Mouse (Mus musculus): Measurements from ENCODE around the gene Ghdc. TPM values are rescaled to one million over a fixed set of nuclear protein-coding genes. Genes with fewer than 3 reads are reported as not detected.

Gene Ghdc
- polyA plus RNA-seq, 1 experiment from 2014 or later = 3.8 TPM

DNA sequence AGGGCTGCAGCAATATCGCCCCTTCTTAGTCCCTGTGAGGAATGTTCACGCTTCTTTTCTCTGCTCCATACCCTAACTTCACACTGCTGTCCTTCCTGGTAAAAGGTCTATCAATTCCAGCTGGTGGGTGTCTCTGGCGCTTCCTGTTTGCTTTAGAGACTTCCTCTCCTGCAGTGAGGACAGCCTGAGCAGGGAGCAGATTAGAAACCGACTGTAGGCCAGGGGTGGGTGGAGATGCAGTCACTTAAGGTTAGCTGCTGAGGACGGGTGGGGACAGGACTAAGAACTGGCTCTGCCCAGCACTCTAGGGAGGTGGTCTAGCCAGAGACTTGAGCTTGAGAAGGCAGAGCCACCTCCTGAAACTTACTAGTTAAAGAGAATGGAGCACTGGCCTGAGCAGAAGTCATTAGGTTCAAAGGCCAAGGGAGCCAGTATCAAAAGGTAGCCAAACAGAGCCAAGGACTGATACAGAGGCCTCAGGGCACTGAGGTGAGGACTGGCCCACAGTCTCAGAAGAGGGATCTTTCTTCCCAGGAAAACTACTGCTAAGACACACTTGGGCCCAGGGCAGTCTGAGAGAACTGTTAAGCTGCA is 45.7 kb downstream of the Ghdc start:
- H3K4me3 ChIP-seq (ENCODE audit: low read depth, low read length) = no peak overlapping the region
- peaks cover 2% of the 10 kb centered on the region; the same call in 1 of the 2 replicates for H3K36me3 ChIP-seq (ENCODE audit: control insufficient read depth, insufficient read depth, low read length)
- no peaks in the 10 kb centered on the region for H3K27me3 ChIP-seq (ENCODE audit: control insufficient read depth, insufficient read depth, low read length)
- H3K9me3 ChIP-seq (replicated peaks; ENCODE audit: control insufficient read depth, low read length) = no peaks in the 10 kb centered on the region
- ATAC-seq (replicated peaks; ENCODE audit: insufficient number of reproducible peaks, low FRiP score, low TSS enrichment) = 0 out of 2 replicates have a peak, but pooled peaks have one; percentile 40
- no peak overlapping the region; the same call in 1 of the 2 replicates for H3K4me2 ChIP-seq
- H3K27ac ChIP-seq (ENCODE audit: low read depth, low read length) = peak overlapping the region; percentile 57
- no peak overlapping the region for H3K9ac ChIP-seq (ENCODE audit: low read depth, low read length)
- H3K4me1 ChIP-seq (ENCODE audit: control insufficient read depth, insufficient read depth, low read length) = peaks cover 40% of the 10 kb centered on the region
- 26% methylated on average over 5 of the region's 5 CpGs for WGBS (ENCODE audit: insufficient replicate concordance)

- H3K27me3 ChIP-seq (ENCODE audit: control insufficient read depth, insufficient read depth, low read length) = no peaks in the 10 kb centered on the region
- H3K4me1 ChIP-seq (ENCODE audit: control insufficient read depth, insufficient read depth, low read length) = peaks cover 45% of the 10 kb centered on the region
- peak overlapping the region; percentile 86 for H3K27ac ChIP-seq (ENCODE audit: low read depth, low read length)
- no peak for ATAC-seq (replicated peaks; ENCODE audit: insufficient number of reproducible peaks, low FRiP score, low TSS enrichment)
- 0 out of 2 replicates have a peak overlapping the region, but pooled peaks have one; percentile 46 for H3K9ac ChIP-seq (ENCODE audit: low read depth, low read length)
- no peaks in the 10 kb centered on the region for H3K9me3 ChIP-seq (replicated peaks; ENCODE audit: control insufficient read depth, low read length)
- H3K4me2 ChIP-seq = peak overlapping the region; percentile 16; the same call in 1 of the 2 replicates
- no peak overlapping the region for H3K4me3 ChIP-seq (ENCODE audit: low read depth, low read length)
- 52% methylated on average over 2 of the region's 2 CpGs for WGBS (ENCODE audit: insufficient replicate concordance)
- H3K36me3 ChIP-seq (ENCODE audit: control insufficient read depth, insufficient read depth, low read length) = peaks cover 7% of the 10 kb centered on the region
Measured at GRCm38 (mm10) chr11:100722493-100723028, 48.2 kb downstream of the Ghdc start.

DNA sequence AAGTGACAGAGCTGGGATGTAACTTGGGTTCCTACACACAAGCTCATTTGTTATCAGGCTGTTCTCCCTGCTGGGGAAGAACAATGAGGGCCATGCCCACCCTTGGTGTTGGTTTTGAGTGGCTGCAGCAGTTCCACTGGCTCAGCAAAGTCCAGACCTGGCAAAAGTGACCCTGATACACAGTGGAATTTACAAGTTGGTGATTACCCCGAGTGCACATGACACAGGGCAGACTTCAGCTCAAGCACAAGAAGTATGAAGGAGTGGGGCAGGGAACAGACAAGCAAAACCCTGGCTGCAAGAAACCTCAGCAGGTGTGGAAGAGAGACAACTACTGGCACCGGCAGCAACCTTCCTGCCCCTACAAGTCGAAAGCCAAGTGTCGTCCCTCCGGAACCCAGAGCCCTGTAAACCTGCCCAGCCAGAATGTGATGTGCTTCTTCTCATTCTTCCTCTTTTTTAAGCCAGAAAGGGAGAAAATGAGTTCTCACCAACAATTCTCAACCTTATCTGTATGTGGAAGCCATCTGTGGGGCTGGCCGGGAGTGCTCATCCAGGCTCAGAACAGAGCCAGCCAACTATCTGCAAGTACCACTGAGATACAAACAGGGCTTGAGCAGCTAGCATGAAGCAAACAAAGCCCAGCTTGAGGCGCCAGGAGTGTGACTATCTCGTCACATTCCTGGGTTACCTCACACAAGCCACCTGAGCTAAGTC is 48.8 kb downstream of the Ghdc start:
- H3K27ac ChIP-seq (ENCODE audit: low read depth, low read length) = peak overlapping the region; percentile 86
- no peak overlapping the region for H3K4me3 ChIP-seq (ENCODE audit: low read depth, low read length)
- H3K9me3 ChIP-seq (replicated peaks; ENCODE audit: control insufficient read depth, low read length) = no peaks in the 10 kb centered on the region
- H3K36me3 ChIP-seq (ENCODE audit: control insufficient read depth, insufficient read depth, low read length) = peaks cover 8% of the 10 kb centered on the region
- H3K27me3 ChIP-seq (ENCODE audit: control insufficient read depth, insufficient read depth, low read length) = no peaks in the 10 kb centered on the region
- peak overlapping the region; percentile 16; the same call in 1 of the 2 replicates for H3K4me2 ChIP-seq
- 40% methylated on average over 8 of the region's 8 CpGs for WGBS (ENCODE audit: insufficient replicate concordance)
- no peak for ATAC-seq (replicated peaks; ENCODE audit: insufficient number of reproducible peaks, low FRiP score, low TSS enrichment)
- 0 out of 2 replicates have a peak overlapping the region, but pooled peaks have one; percentile 46 for H3K9ac ChIP-seq (ENCODE audit: low read depth, low read length)
- peaks cover 45% of the 10 kb centered on the region for H3K4me1 ChIP-seq (ENCODE audit: control insufficient read depth, insufficient read depth, low read length)

GRCm38 (mm10) chr11:100721254-100721653 is 49.5 kb downstream of the Ghdc start:
- no peak for ATAC-seq (replicated peaks; ENCODE audit: insufficient number of reproducible peaks, low FRiP score, low TSS enrichment)
- H3K36me3 ChIP-seq (ENCODE audit: control insufficient read depth, insufficient read depth, low read length) = peaks cover 12% of the 10 kb centered on the region
- peak overlapping the region; percentile 60 for H3K9ac ChIP-seq (ENCODE audit: low read depth, low read length)
- no peaks in the 10 kb centered on the region for H3K9me3 ChIP-seq (replicated peaks; ENCODE audit: control insufficient read depth, low read length)
- H3K4me1 ChIP-seq (ENCODE audit: control insufficient read depth, insufficient read depth, low read length) = peaks cover 45% of the 10 kb centered on the region
- 51% methylated on average over 4 of the region's 4 CpGs for WGBS (ENCODE audit: insufficient replicate concordance)
- H3K27ac ChIP-seq (ENCODE audit: low read depth, low read length) = peak overlapping the region; percentile 86
- no peak overlapping the region for H3K4me2 ChIP-seq
- H3K4me3 ChIP-seq (ENCODE audit: low read depth, low read length) = no peak overlapping the region
- H3K27me3 ChIP-seq (ENCODE audit: control insufficient read depth, insufficient read depth, low read length) = no peaks in the 10 kb centered on the region

DNA sequence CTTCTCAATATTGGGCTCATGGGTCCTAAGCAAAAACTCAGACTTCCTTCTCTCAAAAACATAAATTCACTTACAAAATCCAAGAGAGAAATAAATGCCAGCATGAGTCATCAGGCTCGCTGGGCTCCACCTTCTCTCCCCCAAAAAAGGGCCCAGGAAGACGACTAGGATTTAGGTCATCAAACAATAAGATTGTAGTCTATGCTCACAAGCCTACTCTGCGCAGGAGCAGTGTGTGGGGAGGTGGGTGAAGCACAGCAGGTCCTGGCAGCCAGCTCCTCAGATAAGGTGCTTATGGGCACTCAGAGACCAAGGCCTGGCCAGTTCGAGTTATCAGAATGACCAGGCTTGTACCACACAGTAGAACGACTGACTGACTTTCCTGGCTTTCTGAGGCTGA is 50.4 kb downstream of the Ghdc start:
- Histone ChIP-seq H3K27me3 (ENCODE audit: control insufficient read depth, insufficient read depth, low read length) (no peaks in the 10 kb centered on the region), H3K4me2 (0 out of 2 replicates have a peak overlapping the region, but pooled peaks have one; percentile 8), H3K4me3 (ENCODE audit: low read depth, low read length) (no peak overlapping the region), H3K4me1 (ENCODE audit: control insufficient read depth, insufficient read depth, low read length) (peaks cover 42% of the 10 kb centered on the region), H3K36me3 (ENCODE audit: control insufficient read depth, insufficient read depth, low read length) (peaks cover 16% of the 10 kb centered on the region), H3K9ac (ENCODE audit: low read depth, low read length) (0 out of 2 replicates have a peak overlapping the region, but pooled peaks have one; percentile 60), H3K27ac (ENCODE audit: low read depth, low read length) (peak overlapping the region; percentile 86; the same call in 1 of the 2 replicates), H3K9me3 (replicated peaks; ENCODE audit: control insufficient read depth, low read length) (no peaks in the 10 kb centered on the region)
- WGBS (ENCODE audit: insufficient replicate concordance) = 46% methylated on average over 5 of the region's 5 CpGs
- no peak for ATAC-seq (replicated peaks; ENCODE audit: insufficient number of reproducible peaks, low FRiP score, low TSS enrichment)

DNA sequence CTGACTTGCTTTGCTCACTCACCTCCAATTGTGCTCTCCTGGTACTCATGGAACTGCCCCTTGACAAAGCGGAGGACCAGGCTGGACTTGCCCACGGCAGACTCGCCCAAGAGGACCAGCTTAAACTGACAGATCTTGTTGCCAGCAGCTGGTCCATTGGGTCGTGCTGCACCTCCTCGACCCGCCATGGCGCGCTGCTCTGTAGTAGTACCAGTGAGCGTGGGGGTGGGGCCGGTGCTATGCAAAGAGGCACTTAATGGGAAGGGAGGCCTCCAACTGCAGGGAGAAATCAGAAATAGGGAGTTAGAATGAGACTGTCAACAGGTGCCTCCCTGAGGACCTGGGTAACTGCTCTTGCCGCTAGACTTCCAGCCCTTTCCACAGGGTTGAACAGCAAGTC is 50.9 kb downstream of the Ghdc start:
- no peaks in the 10 kb centered on the region for H3K27me3 ChIP-seq (ENCODE audit: control insufficient read depth, insufficient read depth, low read length)
- H3K4me2 ChIP-seq = no peak overlapping the region
- no peak overlapping the region for H3K27ac ChIP-seq (ENCODE audit: low read depth, low read length)
- no peaks in the 10 kb centered on the region for H3K9me3 ChIP-seq (replicated peaks; ENCODE audit: control insufficient read depth, low read length)
- peaks cover 16% of the 10 kb centered on the region for H3K36me3 ChIP-seq (ENCODE audit: control insufficient read depth, insufficient read depth, low read length)
- peaks cover 37% of the 10 kb centered on the region for H3K4me1 ChIP-seq (ENCODE audit: control insufficient read depth, insufficient read depth, low read length)
- H3K9ac ChIP-seq (ENCODE audit: low read depth, low read length) = no peak overlapping the region
- no peak for ATAC-seq (replicated peaks; ENCODE audit: insufficient number of reproducible peaks, low FRiP score, low TSS enrichment)
- 86% methylated on average over 11 of the region's 11 CpGs for WGBS (ENCODE audit: insufficient replicate concordance)
- no peak overlapping the region for H3K4me3 ChIP-seq (ENCODE audit: low read depth, low read length)

GRCm38 (mm10) chr11:100719312-100719711 is 51.4 kb downstream of the Ghdc start:
- no peak for ATAC-seq (replicated peaks; ENCODE audit: insufficient number of reproducible peaks, low FRiP score, low TSS enrichment)
- Histone ChIP-seq H3K27me3 (ENCODE audit: control insufficient read depth, insufficient read depth, low read length) (no peaks in the 10 kb centered on the region), H3K4me3 (ENCODE audit: low read depth, low read length) (no peak overlapping the region), H3K9ac (ENCODE audit: low read depth, low read length) (no peak overlapping the region), H3K27ac (ENCODE audit: low read depth, low read length) (no peak overlapping the region), H3K4me1 (ENCODE audit: control insufficient read depth, insufficient read depth, low read length) (peaks cover 40% of the 10 kb centered on the region), H3K4me2 (no peak overlapping the region), H3K9me3 (replicated peaks; ENCODE audit: control insufficient read depth, low read length) (no peaks in the 10 kb centered on the region), H3K36me3 (ENCODE audit: control insufficient read depth, insufficient read depth, low read length) (peaks cover 16% of the 10 kb centered on the region)
- WGBS (ENCODE audit: insufficient replicate concordance) = 81% methylated on average over 3 of the region's 3 CpGs

DNA sequence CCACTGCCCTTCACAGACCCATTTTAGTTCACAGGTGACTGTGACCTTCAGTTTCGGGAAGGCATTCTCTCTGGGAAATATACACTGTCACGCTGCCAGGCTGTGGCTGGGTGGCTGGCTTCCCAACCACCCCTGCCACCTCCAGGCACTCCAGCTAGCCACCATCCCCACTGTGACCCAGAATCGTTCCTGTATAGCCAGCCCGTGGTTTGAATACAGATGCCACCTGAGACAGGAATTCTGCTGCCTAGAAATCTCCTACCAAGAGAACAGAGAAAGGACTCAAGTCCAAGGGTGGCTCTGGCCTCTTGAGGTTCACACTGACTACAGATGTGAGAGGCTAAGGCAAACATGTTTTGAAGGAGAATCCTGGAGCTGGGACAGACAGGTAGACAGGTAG is 51.9 kb downstream of the Ghdc start:
- no peak overlapping the region for H3K4me3 ChIP-seq (ENCODE audit: low read depth, low read length)
- no peaks in the 10 kb centered on the region for H3K27me3 ChIP-seq (ENCODE audit: control insufficient read depth, insufficient read depth, low read length)
- WGBS (ENCODE audit: insufficient replicate concordance) = 90% methylated on average over 4 of the region's 4 CpGs
- peaks cover 16% of the 10 kb centered on the region for H3K36me3 ChIP-seq (ENCODE audit: control insufficient read depth, insufficient read depth, low read length)
- no peak for ATAC-seq (replicated peaks; ENCODE audit: insufficient number of reproducible peaks, low FRiP score, low TSS enrichment)
- H3K27ac ChIP-seq (ENCODE audit: low read depth, low read length) = no peak overlapping the region
- no peaks in the 10 kb centered on the region for H3K9me3 ChIP-seq (replicated peaks; ENCODE audit: control insufficient read depth, low read length)
- H3K9ac ChIP-seq (ENCODE audit: low read depth, low read length) = no peak overlapping the region
- H3K4me1 ChIP-seq (ENCODE audit: control insufficient read depth, insufficient read depth, low read length) = peaks cover 45% of the 10 kb centered on the region
- no peak overlapping the region for H3K4me2 ChIP-seq
